Mouse (Mus musculus) intestine, embryonic 14.5 days (tissue): ENCODE data around the gene Btrc. TPM values are rescaled to one million over a fixed set of nuclear protein-coding genes. Genes with fewer than 3 reads are reported as not detected.
"Not testable (repeated sequence)": the region's sequence is repeated elsewhere in the genome, so short reads cannot be mapped to it uniquely, and the experiment has no call there.

ENCODE experiments used
- ATAC-seq: fragments of 200-750 bp; cut with Nextera tagmentation; replicated peaks from 2 replicates; pipeline ENCODE4 v1.8.0; 2017; ENCODE audit warnings: low read depth, moderate number of reproducible peaks, moderate TSS enrichment, moderate library complexity; ENCODE audit not compliant: low FRiP score, low TSS enrichment
- DNase-seq: peaks from one replicate; pipeline ENCODE4 v3.0.0-alpha.2; 2018; ENCODE audit warnings: low spot score
- H3K27ac ChIP-seq: fragments of 300-500 bp; sonication (generic); 2 replicates; pipeline ENCODE4 v1.5.1; 2014; ENCODE audit warnings: low read depth, mild to moderate bottlenecking, control low read depth
- H3K27me3 ChIP-seq: fragments of 300-500 bp; sonication (generic); replicated peaks from 2 replicates; pipeline ENCODE4 v1.6.1; 2014; ENCODE audit warnings: low read length, control low read depth; ENCODE audit not compliant: control insufficient read depth, insufficient read depth
- H3K36me3 ChIP-seq: fragments of 300-500 bp; sonication (generic); 2 replicates; pipeline ENCODE4 v1.6.1; 2014; ENCODE audit warnings: low read length, control low read depth; ENCODE audit not compliant: control insufficient read depth, insufficient read depth
- H3K4me1 ChIP-seq: fragments of 300-500 bp; sonication (generic); replicated peaks from 2 replicates; pipeline ENCODE4 v1.6.1; 2014; ENCODE audit warnings: low read length, control low read depth, mixed read lengths; ENCODE audit not compliant: control insufficient read depth, insufficient read depth
- H3K4me2 ChIP-seq: fragments of 300-500 bp; sonication (generic); 2 replicates; pipeline ENCODE4 v1.6.1; 2014; ENCODE audit warnings: low read length
- H3K4me3 ChIP-seq: fragments of 300-500 bp; sonication (generic); 2 replicates; pipeline ENCODE4 v1.5.1; 2014; ENCODE audit warnings: low read depth, low read length, control low read depth, mixed read lengths
- H3K9ac ChIP-seq: fragments of 300-500 bp; sonication (generic); 2 replicates; pipeline ENCODE4 v1.6.1; 2014; ENCODE audit warnings: mild to moderate bottlenecking, low read length
- H3K9me3 ChIP-seq: fragments of 300-500 bp; sonication (generic); 2 replicates; pipeline ENCODE4 v1.6.1; 2016; ENCODE audit warnings: low read length, control low read depth; ENCODE audit not compliant: control insufficient read depth
- WGBS: fragments of 180-500 bp; shearing (Covaris S2); extraction: QIAGEN DNeasy Blood & Tissue Kit; methylation state at CpG from one replicate; pipeline ENCODE4 v1.1.7; 2014; 5-methylcytosine and 5-hydroxymethylcytosine counted together
- polyA plus RNA-seq: library from polyadenylated mRNA; unstranded; fragments of >200 nt; fragmentation: Nextera tagmentation; extraction: Ambion mirVana; gene quantifications from 2 replicates; pipeline ENCODE4 v1.2.1, GENCODE M21; 2014

Btrc gene
- polyA plus RNA-seq, 1 experiment from 2014 or later: 38.0 TPM

DNA sequence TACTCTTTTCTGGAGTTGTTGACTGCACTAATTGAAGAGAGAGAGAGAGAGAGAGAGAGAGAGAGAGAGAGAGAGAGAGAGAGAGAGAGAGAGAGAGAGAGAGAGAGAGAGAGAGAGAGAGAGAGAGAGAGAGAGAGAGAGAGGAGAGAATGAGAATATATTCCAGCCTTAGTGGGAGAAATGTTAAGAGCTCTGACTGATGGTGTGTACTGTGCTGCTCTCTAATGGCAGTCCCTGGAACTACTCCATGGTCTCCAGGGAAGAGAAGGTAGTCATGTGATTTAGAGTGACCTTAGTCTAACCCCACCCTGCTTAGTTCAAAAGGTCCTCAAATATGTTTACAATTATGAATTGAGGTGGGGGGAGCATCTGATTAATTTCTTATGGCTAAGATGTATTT is 72.5 kb downstream of the Btrc start:
- ATAC-seq: not testable (repeated sequence)
- peak; percentile 75 for DNase-seq

DNA sequence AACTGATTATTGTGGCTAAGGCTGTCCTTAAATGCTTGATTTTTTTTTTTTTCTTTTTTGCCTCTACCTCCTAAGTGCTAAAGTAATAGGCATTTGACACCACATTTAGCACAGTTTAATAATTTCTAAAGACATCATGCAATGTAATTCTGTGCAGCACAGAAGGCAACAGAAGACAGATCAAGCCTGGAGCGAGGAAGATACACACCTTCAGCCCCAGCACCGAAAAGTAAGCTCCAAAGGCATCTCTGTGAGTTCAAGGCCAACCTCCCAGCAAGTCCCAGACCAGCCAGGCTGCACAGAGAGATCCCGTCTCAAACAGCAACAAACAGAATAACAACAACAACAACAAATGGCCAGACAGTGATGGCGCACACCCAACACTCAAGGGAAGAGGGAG is 73.6 kb downstream of the Btrc start:
- DNase-seq (no peak), ATAC-seq (no peak)
- peaks cover 3% of the 10 kb centered on the region; the same call in 1 of the 2 replicates for H3K36me3 ChIP-seq
- WGBS: 83% methylated on average over 4 of the region's 4 CpGs
- no peak overlapping the region for H3K27ac ChIP-seq
- H3K4me3 ChIP-seq: no peak overlapping the region
- H3K9ac ChIP-seq: no peak overlapping the region
- H3K4me1 ChIP-seq: no peaks in the 10 kb centered on the region; the same call in 1 of the 2 replicates
- no peak overlapping the region for H3K4me2 ChIP-seq
- H3K9me3 ChIP-seq: no peaks in the 10 kb centered on the region
- no peaks in the 10 kb centered on the region for H3K27me3 ChIP-seq

More for the DNA sequence above, 72.5 kb downstream of the Btrc start:
- H3K9me3 ChIP-seq, H3K9ac ChIP-seq, H3K4me2 ChIP-seq, H3K27ac ChIP-seq, H3K4me3 ChIP-seq, H3K36me3 ChIP-seq, H3K27me3 ChIP-seq, H3K4me1 ChIP-seq: not testable (repeated sequence)

DNA sequence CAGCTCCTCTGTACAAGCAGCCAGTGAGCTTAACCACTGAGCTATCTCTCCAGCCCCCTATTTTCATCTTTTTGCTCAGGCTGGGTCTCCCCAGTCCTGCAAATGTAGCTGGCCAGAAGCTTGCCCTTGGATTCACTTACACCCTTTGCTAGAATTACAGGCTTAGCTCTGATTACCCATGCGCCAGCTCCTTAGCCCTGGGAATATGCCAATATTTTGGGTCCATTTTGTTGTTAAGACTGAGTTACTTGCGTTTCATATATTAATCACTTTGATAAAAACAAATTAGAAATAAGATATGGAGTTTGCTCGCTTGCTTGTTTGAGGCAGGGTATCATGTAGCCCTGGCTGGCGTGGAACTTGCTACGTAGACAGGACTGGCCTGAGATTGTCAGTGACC is 74.7 kb downstream of the Btrc start:
- ATAC-seq: no peak
- WGBS: 95% methylated on average over 5 of the region's 5 CpGs

DNA sequence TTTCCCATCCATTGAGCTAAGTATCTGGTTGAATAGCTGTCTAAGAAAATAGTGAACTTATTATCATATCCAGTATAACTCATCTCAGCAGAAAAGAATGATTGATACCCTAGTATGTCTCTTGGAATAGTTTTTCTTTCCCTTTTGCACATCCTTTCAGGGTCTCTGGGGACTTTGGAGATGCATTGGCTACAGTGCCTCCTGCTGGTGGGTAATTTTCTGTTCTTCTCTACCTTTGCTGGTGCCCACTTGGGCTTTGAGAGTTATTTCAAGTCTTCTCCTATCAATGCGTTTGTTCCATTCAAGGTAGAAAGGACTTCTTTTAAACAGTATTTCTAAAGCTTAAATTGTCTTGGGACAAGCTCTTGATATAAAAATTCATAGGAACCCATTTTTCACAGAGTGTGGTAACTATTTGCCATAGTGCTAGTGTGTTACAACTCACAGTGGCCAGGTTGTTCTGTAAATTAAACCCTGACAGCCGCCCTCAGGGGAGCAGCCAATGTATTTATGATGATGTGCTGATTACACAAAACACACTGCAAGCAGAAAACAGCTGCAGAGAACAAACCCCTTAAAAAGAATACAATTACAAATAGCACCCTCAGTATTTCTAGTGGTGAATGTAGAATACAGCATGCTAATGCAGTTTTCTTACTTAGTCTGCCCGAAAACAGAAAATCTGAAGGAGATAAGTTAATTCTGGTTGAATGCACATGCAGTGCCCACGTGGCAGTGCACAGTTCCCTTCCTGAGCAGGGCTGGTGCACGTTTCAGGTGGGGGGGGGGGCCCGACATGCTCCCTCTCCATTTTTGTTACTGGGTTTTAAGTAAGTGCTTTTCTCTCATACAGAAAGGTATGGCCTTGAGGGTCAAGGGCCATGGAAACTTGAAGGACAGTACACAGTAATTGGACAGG is 75.7 kb downstream of the Btrc start:
- H3K36me3 ChIP-seq: peaks cover 3% of the 10 kb centered on the region; the same call in 1 of the 2 replicates
- H3K4me2 ChIP-seq: no peak overlapping the region
- ATAC-seq: no peak
- H3K4me3 ChIP-seq: no peak overlapping the region
- no peaks in the 10 kb centered on the region for H3K9me3 ChIP-seq
- no peaks in the 10 kb centered on the region; the same call in 1 of the 2 replicates for H3K4me1 ChIP-seq
- no peak overlapping the region for H3K27ac ChIP-seq
- WGBS: 73% methylated on average over 6 of the region's 6 CpGs
- H3K9ac ChIP-seq: no peak overlapping the region
- H3K27me3 ChIP-seq: no peaks in the 10 kb centered on the region
- no peak for DNase-seq

More for the DNA sequence above, 74.7 kb downstream of the Btrc start:
- H3K36me3 ChIP-seq: peaks cover 3% of the 10 kb centered on the region; the same call in 1 of the 2 replicates
- DNase-seq: no peak
- no peaks in the 10 kb centered on the region for H3K9me3 ChIP-seq
- H3K27ac ChIP-seq: no peak overlapping the region
- H3K27me3 ChIP-seq: no peaks in the 10 kb centered on the region
- H3K4me3 ChIP-seq: no peak overlapping the region
- no peaks in the 10 kb centered on the region; the same call in 1 of the 2 replicates for H3K4me1 ChIP-seq
- no peak overlapping the region for H3K9ac ChIP-seq
- no peak overlapping the region for H3K4me2 ChIP-seq

DNA sequence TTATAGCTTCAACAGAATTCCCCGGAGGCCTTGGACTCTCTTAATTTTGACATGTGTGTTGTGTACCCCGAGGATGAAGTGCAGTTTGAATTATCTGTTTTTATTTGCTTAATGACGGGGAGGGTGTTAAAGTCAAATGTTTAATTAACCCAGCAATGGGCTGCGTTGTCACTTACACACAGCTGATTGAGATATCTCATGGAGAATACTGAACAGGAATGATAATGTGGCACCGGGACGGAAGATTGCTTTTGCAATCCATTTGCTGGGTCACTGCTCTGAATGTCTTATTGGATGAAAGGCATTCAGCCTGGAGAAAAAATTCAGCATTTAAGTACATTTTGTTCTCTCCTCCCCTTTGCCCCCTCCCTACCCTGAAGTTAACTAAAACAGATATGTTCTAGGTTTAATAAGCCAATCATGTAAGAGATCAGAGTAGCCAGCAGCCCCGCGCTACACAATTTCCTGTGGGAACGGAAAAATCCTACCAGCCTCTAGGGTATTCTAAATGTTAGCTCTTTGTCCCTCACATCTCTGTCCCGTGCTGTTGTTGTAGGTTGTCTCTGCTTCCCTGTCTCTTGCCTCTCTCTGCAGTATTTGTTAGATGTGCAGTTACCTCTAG is 77.1 kb downstream of the Btrc start:
- Histone ChIP-seq H3K27ac (no peak overlapping the region), H3K9ac (no peak overlapping the region), H3K4me3 (no peak overlapping the region), H3K4me2 (no peak overlapping the region), H3K27me3 (no peaks in the 10 kb centered on the region), H3K4me1 (no peaks in the 10 kb centered on the region; the same call in 1 of the 2 replicates), H3K36me3 (peaks cover 3% of the 10 kb centered on the region; the same call in 1 of the 2 replicates), H3K9me3 (no peaks in the 10 kb centered on the region)
- no peak for DNase-seq
- 61% methylated on average over 10 of the region's 10 CpGs for WGBS
- ATAC-seq: no peak

DNA sequence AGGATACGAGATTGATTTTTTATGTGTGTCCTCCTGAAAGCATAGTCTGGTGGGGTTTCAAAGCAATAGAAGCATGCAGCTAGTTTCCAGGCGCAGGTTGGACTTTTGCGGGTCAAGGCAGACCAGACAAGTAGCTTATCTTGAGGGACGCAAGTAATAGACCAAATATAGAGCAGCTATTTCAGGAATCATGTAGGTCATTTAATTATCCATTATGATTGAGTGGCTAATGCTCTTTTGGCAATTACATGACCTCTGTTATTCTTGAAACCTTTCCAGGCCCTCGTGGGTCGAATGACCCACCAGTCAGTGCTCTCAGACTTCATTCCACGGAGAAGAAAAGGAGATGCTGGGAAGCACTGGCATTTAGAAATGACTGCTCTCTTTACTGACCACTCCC is 78.2 kb downstream of the Btrc start:
- WGBS: 59% methylated on average over 7 of the region's 7 CpGs
- Histone ChIP-seq H3K27me3 (no peaks in the 10 kb centered on the region), H3K4me1 (no peaks in the 10 kb centered on the region; the same call in 1 of the 2 replicates), H3K27ac (no peak overlapping the region), H3K4me3 (no peak overlapping the region), H3K9ac (no peak overlapping the region), H3K36me3 (peaks cover 3% of the 10 kb centered on the region; the same call in 1 of the 2 replicates), H3K9me3 (no peaks in the 10 kb centered on the region), H3K4me2 (no peak overlapping the region)
- DNase-seq: no peak
- ATAC-seq: no peak

DNA sequence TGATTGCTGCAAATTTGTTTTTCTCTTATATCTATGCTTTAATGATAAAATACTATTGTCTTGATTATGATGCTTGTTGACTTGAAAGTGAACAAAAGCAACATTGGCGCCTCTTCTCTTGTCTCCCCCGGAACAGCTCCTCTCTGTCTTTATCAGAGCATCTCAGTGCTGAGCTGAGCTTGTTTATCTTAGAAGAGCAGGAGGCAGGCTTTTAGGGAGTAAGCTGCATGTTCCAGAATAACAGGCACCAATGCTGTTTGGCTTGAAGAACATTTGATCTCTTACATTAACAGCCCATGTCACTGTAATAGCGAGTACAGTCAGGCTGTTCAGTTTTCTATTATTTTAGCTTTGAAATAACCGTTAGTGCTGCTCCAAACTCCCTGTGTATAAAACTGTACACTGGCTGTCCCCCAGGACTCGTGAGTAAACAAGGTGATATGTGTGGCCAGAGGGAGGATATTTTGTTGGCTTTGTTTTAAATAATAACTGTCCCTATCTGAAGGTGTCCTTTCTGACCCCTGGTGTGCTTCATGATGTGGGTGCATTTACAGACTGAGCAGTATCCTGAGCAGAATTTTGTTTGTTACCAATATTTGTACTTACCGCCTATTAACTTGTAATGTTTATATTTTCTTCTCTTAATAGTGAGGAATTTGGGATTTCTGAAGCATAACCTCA is 81.9 kb downstream of the Btrc start:
- peaks cover 3% of the 10 kb centered on the region; the same call in 1 of the 2 replicates for H3K4me1 ChIP-seq
- no peak for DNase-seq
- 43% methylated on average over 6 of the region's 6 CpGs for WGBS
- ATAC-seq: no peak
- no peaks in the 10 kb centered on the region for H3K27me3 ChIP-seq
- H3K9ac ChIP-seq: no peak overlapping the region
- H3K9me3 ChIP-seq: no peaks in the 10 kb centered on the region
- no peak overlapping the region for H3K4me3 ChIP-seq
- no peak overlapping the region for H3K27ac ChIP-seq
- H3K4me2 ChIP-seq: no peak overlapping the region
- no peaks in the 10 kb centered on the region for H3K36me3 ChIP-seq

DNA sequence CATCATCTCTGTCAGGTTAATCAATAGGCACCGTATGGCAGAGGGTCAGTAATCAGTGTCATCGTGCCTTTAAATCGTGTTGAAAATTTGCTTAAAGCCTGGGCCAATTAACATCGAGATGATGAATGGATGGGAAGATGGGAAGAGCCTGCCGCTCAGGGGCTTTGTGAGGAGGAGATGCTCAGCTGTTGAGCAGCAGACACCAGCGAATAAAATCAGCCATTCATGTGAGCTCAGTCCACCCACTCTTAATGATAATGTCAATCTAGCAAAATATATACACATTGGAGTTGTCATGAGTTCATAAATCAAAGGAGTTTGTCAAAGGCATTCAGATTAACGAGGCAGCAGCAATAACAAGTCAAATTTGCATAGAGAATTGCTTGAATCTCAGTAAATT is 83.1 kb downstream of the Btrc start:
- H3K9me3 ChIP-seq: no peaks in the 10 kb centered on the region
- H3K27ac ChIP-seq: no peak overlapping the region
- no peak overlapping the region for H3K4me2 ChIP-seq
- no peak for ATAC-seq
- WGBS: 52% methylated on average over 7 of the region's 7 CpGs
- H3K27me3 ChIP-seq: no peaks in the 10 kb centered on the region
- no peak overlapping the region for H3K9ac ChIP-seq
- H3K4me3 ChIP-seq: no peak overlapping the region
- H3K4me1 ChIP-seq: 0 out of 2 replicates have a peak, but pooled peaks cover 3% of the 10 kb centered on the region
- no peaks in the 10 kb centered on the region for H3K36me3 ChIP-seq
- DNase-seq: no peak
